In the genomic region with DNA sequence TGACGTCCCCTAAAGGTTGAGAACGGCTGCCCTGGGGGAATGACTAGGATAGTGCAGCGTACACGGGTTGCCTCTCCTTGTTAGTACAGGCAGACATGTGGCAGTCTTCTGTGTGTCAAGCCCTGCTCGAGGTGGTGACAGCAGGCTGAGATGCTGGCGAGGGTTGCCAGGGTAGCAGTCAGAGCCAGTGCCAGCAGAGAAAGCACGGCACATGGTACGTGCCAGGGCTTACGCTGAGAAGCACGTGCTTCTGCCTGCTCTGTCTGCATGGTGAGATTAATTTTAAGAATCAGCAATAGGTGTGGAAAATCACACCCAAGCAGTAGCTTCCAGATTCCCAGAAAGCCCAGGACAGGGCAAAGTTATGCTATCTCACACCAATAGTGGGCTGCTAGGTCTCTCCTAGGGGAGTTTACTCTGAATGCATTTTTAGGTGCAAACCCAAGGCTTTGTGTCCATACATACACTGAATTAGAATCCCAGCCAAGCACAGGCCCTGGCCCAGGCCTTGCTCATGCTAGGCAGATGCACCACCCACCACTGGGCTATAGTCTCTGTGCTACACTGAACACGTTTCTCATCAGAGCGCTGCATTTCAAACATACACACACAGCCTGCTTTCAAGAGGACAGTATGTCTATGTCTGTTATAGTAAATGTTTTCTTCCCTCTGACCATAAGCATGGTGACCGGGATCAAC, we compare ENCODE assay signal across 12 mouse cellular contexts. TPM values are rescaled to one million over a fixed set of nuclear protein-coding genes. Genes with fewer than 3 reads are reported as not detected.
DNase-seq lines count a peak whose midpoint lies in the region; ATAC-seq lines count a peak whose summit lies in the region.
"Had no signal": no experiment of that assay in that cellular context is flagged by ENCODE, and none has a peak within 500 bp of the region (broad histone marks: within the 10 kb centered on the region; RNA-seq: fewer than 3 reads in every experiment).

No protein-coding gene starts in this region.

- H3K36me3 ChIP-seq in forebrain, embryonic 14.5 days (ENCODE audit: control insufficient read depth, insufficient read depth, low read length): peaks cover 94% of the 10 kb centered on the region
- peaks cover 73% of the 10 kb centered on the region for H3K36me3 ChIP-seq in forebrain, embryonic 12.5 days (replicated peaks)
- H3K36me3 ChIP-seq in megakaryocyte, embryonic 14.5 days (replicated peaks; ENCODE audit: low read length): peaks cover 96% of the 10 kb centered on the region
- H3K36me3 ChIP-seq in midbrain, embryonic 13.5 days: peaks cover 89% of the 10 kb centered on the region

- H3K4me1 ChIP-seq in forebrain, embryonic 14.5 days (ENCODE audit: control insufficient read depth, insufficient read depth, low read length): no peaks in the 10 kb centered on the region
- H3K4me1 ChIP-seq in forebrain, embryonic 12.5 days: no peaks in the 10 kb centered on the region
- H3K4me1 ChIP-seq in megakaryocyte, embryonic 14.5 days: peaks cover 19% of the 10 kb centered on the region
- H3K4me1 ChIP-seq in midbrain, embryonic 13.5 days (replicated peaks): no peaks in the 10 kb centered on the region

- H3K4me3 ChIP-seq in forebrain, embryonic 14.5 days (ENCODE audit: low read depth, low read length): no peak overlapping the region
- no peak overlapping the region for H3K4me3 ChIP-seq in forebrain, embryonic 12.5 days (replicated peaks)
- peak overlapping the region; percentile 11 for H3K4me3 ChIP-seq in megakaryocyte, embryonic 14.5 days (replicated peaks)
- H3K4me3 ChIP-seq in midbrain, embryonic 13.5 days (replicated peaks): no peak overlapping the region

- no peaks in the 10 kb centered on the region for H3K27me3 ChIP-seq in forebrain, embryonic 14.5 days (replicated peaks; ENCODE audit: control insufficient read depth, insufficient read depth, low read length)
- H3K27me3 ChIP-seq in forebrain, embryonic 12.5 days: no peaks in the 10 kb centered on the region
- no peaks in the 10 kb centered on the region for H3K27me3 ChIP-seq in megakaryocyte, embryonic 14.5 days (replicated peaks)
- no peaks in the 10 kb centered on the region for H3K27me3 ChIP-seq in midbrain, embryonic 13.5 days
- H3K27me3 ChIP-seq: Patski had no signal

- WGBS in forebrain, embryonic 14.5 days: 77% methylated on average over 13 of the region's 13 CpGs
- WGBS in forebrain, embryonic 12.5 days: 94% methylated on average over 13 of the region's 13 CpGs
- 93% methylated on average over 13 of the region's 13 CpGs for WGBS in midbrain, embryonic 13.5 days

- DNase-seq in forebrain, embryonic 14.5 days (ENCODE audit: low spot score): peak; percentile 78
- peak; percentile 50 for DNase-seq in heart, adult 8-10 months (ENCODE audit: low spot score)
- peak; percentile 49 to 59 for DNase-seq in layer of hippocampus, postnatal 10 days (ENCODE audit: low spot score in 2 of 2)
- DNase-seq in ovary, postnatal 14 days (ENCODE audit: low spot score): no peak
- DNase-seq: adrenal gland, postnatal 36 days; lung, adult 2 months; thymus, adult 2 months had no signal

- peak; percentile 92 for ATAC-seq in forebrain, embryonic 14.5 days
- no peak for ATAC-seq in forebrain, embryonic 12.5 days (ENCODE audit: low FRiP score)
- no peak for ATAC-seq in megakaryocyte, adult 5-6 weeks (ENCODE audit: poor library complexity, severe bottlenecking)
- no peak for ATAC-seq in midbrain, embryonic 13.5 days

- no peak overlapping the region for H3K4me2 ChIP-seq in forebrain, embryonic 14.5 days (ENCODE audit: low read length)
- no peak overlapping the region for H3K4me2 ChIP-seq in forebrain, embryonic 12.5 days
- H3K4me2 ChIP-seq in midbrain, embryonic 13.5 days (replicated peaks): no peak overlapping the region

- H3K27ac ChIP-seq in forebrain, embryonic 14.5 days (ENCODE audit: low read depth, low read length): peak overlapping the region; percentile 63; the same call in 1 of the 2 replicates
- H3K27ac ChIP-seq in forebrain, embryonic 12.5 days: no peak overlapping the region
- H3K27ac ChIP-seq in midbrain, embryonic 13.5 days: no peak overlapping the region

- H3K9ac ChIP-seq in forebrain, embryonic 14.5 days (ENCODE audit: low read length): no peak overlapping the region
- H3K9ac ChIP-seq in forebrain, embryonic 12.5 days: no peak overlapping the region
- H3K9ac ChIP-seq in midbrain, embryonic 13.5 days (replicated peaks): no peak overlapping the region

- no peaks in the 10 kb centered on the region for H3K9me3 ChIP-seq in forebrain, embryonic 14.5 days (replicated peaks; ENCODE audit: control insufficient read depth, low read length)
- H3K9me3 ChIP-seq in forebrain, embryonic 12.5 days: no peaks in the 10 kb centered on the region
- H3K9me3 ChIP-seq in megakaryocyte, embryonic 14.5 days: no peaks in the 10 kb centered on the region
- no peaks in the 10 kb centered on the region for H3K9me3 ChIP-seq in midbrain, embryonic 13.5 days

RNA-seq across cellular contexts. Expression of gene Ankrd13a, which starts 31.3 kb away (rescaled TPM):
- 25.8 and 32.3 TPM in 2 replicates for polyA plus RNA-seq in forebrain, embryonic 14.5 days (2014; fragmentation: Nextera tagmentation; extraction: Ambion mirVana)
- 60.4 and 61.1 TPM in 2 replicates for polyA plus RNA-seq in forebrain, embryonic 12.5 days (2016; fragmentation: Nextera tagmentation; extraction: Ambion mirVana)
- polyA plus RNA-seq in megakaryocyte, embryonic 14.5 days (2012; ENCODE audit: insufficient read depth, low replicate concordance): 99.9 and 118 TPM in 2 replicates
- total RNA-seq in megakaryocyte, adult 5-6 weeks (2015): 169 and 170 TPM in 2 replicates
- total RNA-seq in megakaryocyte, adult 5-6 weeks (2017): 204 and 225 TPM in 2 replicates
- total RNA-seq in heart, adult 8-10 months (2022): 10 to 100 TPM; 28.0 to 34.3 (median 30.1) TPM
- 10 to 100 TPM; 40.2 to 45.1 TPM for total RNA-seq in layer of hippocampus, postnatal 10 days (2021)
- polyA plus RNA-seq in midbrain, embryonic 13.5 days (2015; fragmentation: Nextera tagmentation; extraction: Ambion mirVana): 34.9 and 48.3 TPM in 2 replicates

RNA-seq across cellular contexts. Expression of gene Git2, which starts 32.2 kb away (rescaled TPM):
- polyA plus RNA-seq in forebrain, embryonic 14.5 days (2014; fragmentation: Nextera tagmentation; extraction: Ambion mirVana): 29.1 and 36.3 TPM in 2 replicates
- polyA plus RNA-seq in forebrain, embryonic 12.5 days (2016; fragmentation: Nextera tagmentation; extraction: Ambion mirVana): 43.0 and 50.4 TPM in 2 replicates
- polyA plus RNA-seq in megakaryocyte, embryonic 14.5 days (2012; ENCODE audit: insufficient read depth, low replicate concordance): 48.3 and 136 TPM in 2 replicates
- 93.8 and 97.0 TPM in 2 replicates for total RNA-seq in megakaryocyte, adult 5-6 weeks (2015)
- total RNA-seq in megakaryocyte, adult 5-6 weeks (2017): 87.1 and 107 TPM in 2 replicates
- 10 to 100 TPM; 27.9 to 34.6 (median 30.5) TPM for total RNA-seq in heart, adult 8-10 months (2022)
- 10 to 100 TPM; 42.4 to 44.8 TPM for total RNA-seq in layer of hippocampus, postnatal 10 days (2021)
- 41.5 and 49.8 TPM in 2 replicates for polyA plus RNA-seq in midbrain, embryonic 13.5 days (2015; fragmentation: Nextera tagmentation; extraction: Ambion mirVana)

RNA-seq across cellular contexts. Expression of gene Tchp, which starts 35.6 kb away (rescaled TPM):
- 7.1 and 10.4 TPM in 2 replicates for polyA plus RNA-seq in forebrain, embryonic 14.5 days (2014; fragmentation: Nextera tagmentation; extraction: Ambion mirVana)
- 24.6 and 27.0 TPM in 2 replicates for polyA plus RNA-seq in forebrain, embryonic 12.5 days (2016; fragmentation: Nextera tagmentation; extraction: Ambion mirVana)
- 7.0 and 10.0 TPM in 2 replicates for polyA plus RNA-seq in megakaryocyte, embryonic 14.5 days (2012; ENCODE audit: insufficient read depth, low replicate concordance)
- total RNA-seq in megakaryocyte, adult 5-6 weeks (2015): 2.6 and 3.0 TPM in 2 replicates
- total RNA-seq in megakaryocyte, adult 5-6 weeks (2017): 6.9 and 7.6 TPM in 2 replicates
- 1 to 10 TPM; 4.2 to 5.0 (median 4.9) TPM for total RNA-seq in heart, adult 8-10 months (2022)
- total RNA-seq in layer of hippocampus, postnatal 10 days (2021): 10 to 100 TPM; 14.1 to 15.8 TPM
- 18.5 and 19.7 TPM in 2 replicates for polyA plus RNA-seq in midbrain, embryonic 13.5 days (2015; fragmentation: Nextera tagmentation; extraction: Ambion mirVana)

RNA-seq across cellular contexts. Expression of gene Gltp, which starts 52.4 kb away (rescaled TPM):
- polyA plus RNA-seq in forebrain, embryonic 14.5 days (2014; fragmentation: Nextera tagmentation; extraction: Ambion mirVana): 31.2 and 32.4 TPM in 2 replicates
- 66.2 and 73.5 TPM in 2 replicates for polyA plus RNA-seq in forebrain, embryonic 12.5 days (2016; fragmentation: Nextera tagmentation; extraction: Ambion mirVana)
- polyA plus RNA-seq in megakaryocyte, embryonic 14.5 days (2012; ENCODE audit: insufficient read depth, low replicate concordance): 38.6 and 56.2 TPM in 2 replicates
- 268 and 269 TPM in 2 replicates for total RNA-seq in megakaryocyte, adult 5-6 weeks (2015)
- 135 and 141 TPM in 2 replicates for total RNA-seq in megakaryocyte, adult 5-6 weeks (2017)
- total RNA-seq in heart, adult 8-10 months (2022): 10 to 100 TPM; 18.4 to 19.2 (median 18.5) TPM
- total RNA-seq in layer of hippocampus, postnatal 10 days (2021): 10 to 100 TPM; 25.4 to 26.7 TPM
- polyA plus RNA-seq in midbrain, embryonic 13.5 days (2015; fragmentation: Nextera tagmentation; extraction: Ambion mirVana): 41.1 and 43.2 TPM in 2 replicates
